Mouse (Mus musculus): ENCODE data around the gene Orc6. TPM values are rescaled to one million over a fixed set of nuclear protein-coding genes. Genes with fewer than 3 reads are reported as not detected.

Orc6 gene
- total RNA-seq (2021), result 10 to 100 TPM; 35.0 to 35.3 TPM
- long read RNA-seq, experiment 1, transcript Orc6-202 (6 exons, 1,466 nt), result minor isoform, 6 of 19 reads
- long read RNA-seq, experiment 1, transcript Orc6-201 (7 exons, 1,287 nt), result major isoform, 13 of 19 reads
- long read RNA-seq, experiment 1, partial matches to known transcripts, result 0 of 19 reads
- long read RNA-seq, experiment 1, other reads (novel, unspliced or antisense), result 0 of 19 reads
- long read RNA-seq, experiment 2, transcript Orc6-201 (7 exons, 1,287 nt), result major isoform, 23 of 35 reads
- long read RNA-seq, experiment 2, transcript Orc6-202 (6 exons, 1,466 nt), result minor isoform, 8 of 35 reads
- long read RNA-seq, experiment 2, partial matches to known transcripts, result 0 of 35 reads
- long read RNA-seq, experiment 2, other reads (novel, unspliced or antisense), result 4 of 35 reads

DNA sequence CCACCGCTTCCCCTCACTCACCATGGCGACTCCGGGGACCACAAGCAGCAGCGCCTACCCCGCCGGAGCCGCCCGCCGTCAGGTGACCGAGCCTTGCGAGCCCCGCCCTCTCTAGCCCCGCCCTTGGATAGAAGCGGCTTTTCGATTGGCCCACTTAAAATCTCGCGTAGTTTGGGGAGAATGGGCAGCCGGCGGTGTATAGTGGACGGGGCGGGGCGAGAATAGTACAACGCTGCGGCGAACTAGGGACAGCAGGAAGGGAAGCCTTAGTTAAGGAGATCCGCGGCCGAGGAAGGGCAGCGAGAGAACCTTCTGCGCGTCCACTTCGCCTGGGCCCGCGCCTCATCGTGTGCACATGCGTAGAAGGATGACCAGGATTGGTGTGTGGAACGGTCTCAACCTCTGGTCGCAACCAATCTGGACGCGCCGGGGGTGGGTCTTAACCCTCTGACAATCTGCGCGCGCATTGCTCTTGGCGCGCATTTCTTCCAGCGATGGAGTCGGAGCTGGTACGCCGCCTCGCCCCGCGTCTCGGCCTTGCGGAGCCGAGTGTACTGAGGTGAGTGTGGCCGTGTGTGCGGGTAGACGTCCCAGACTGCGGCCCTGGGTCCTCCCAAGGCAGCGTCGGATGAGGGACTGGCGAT, at the start of gene Orc6, which contains the start of gene Vps35:
TSS of gene Orc6 (plus strand) at position 199 of the 644 bp plus-strand sequence.
TSS of gene Vps35 (minus strand) at position 369 of the 644 bp plus-strand sequence.
- DNase-seq (ENCODE audit: low spot score in 2 of 2), result peak; percentile 97

DNA sequence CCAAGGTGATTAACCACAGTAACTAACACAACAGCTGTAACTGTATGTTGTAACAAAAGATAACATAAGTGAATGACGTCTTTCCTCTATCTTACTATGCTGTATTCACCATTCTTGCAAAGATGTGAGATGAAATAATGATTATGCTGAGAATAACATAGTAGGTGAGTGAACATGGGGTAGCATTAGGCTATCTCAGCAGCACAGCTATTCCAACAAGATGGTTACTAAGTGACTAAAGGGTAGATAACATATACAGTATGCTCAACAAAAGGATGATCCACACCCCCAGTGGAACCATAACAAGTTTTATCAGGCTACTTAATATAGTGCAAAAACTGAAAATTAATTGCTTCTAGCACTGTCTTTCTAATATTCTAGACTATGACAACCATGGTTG, 12.6 kb upstream of the Orc6 start:
- no peak for DNase-seq (ENCODE audit: low spot score in 2 of 2)

DNA sequence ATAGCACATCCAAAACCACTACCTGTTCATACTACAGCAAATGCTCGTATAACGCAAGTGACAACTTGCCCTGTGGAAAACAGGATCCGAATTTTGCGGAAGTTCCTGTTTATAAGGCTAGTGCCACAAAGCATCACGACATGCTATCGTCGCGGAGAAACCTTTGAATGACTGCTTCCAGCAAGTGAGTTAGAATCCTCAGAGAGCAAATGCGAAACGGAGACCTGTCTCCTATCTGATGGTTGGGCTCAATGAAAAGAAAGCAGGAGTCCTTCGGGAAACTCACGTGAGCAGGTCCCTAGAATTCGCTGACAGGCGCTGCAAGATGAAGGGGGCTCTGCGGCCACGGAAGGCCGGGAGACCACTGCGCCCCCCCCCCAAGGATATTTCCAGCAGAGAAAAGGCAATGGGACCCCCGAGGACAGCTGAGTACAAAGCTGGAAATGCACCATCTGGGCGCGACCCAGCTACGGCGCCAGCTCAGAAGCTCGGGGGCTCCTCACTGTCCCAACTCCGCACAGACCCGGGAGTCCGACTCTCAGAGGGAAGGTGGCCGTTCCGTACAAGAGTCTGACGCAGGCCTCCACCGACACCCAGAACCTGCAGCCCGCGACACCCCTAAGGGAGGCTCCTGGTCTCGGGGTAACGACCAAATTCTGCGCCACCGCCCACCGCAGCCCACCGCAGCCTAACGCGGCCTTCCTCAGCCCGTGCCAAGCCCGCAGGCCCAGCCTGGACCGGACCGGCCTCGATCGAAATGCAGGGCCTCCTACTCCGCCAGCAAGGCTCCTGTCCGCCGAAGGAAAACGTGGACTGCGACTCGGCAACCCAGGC, 615 bp upstream of the Orc6 start:
- peak; percentile 20 to 21 for DNase-seq (ENCODE audit: low spot score in 2 of 2)

DNA sequence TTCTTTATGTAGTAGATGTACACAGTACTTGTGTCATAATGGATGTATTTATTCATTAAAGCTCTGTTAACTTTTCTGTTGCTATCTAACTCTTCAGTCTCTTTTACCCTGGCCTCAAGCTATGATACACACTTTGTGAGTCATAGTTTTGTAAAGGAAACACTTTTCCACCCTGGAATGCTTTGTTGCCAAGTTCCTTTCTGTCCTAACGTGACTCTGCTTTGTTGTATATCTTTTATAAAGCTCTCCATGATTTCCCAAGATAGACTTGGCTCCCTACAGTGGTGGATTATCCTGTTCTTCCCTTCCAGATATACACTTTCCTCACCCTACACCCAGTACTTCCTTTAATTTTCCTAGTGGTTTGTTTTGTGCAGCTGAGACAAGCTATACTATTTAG, 2.5 kb downstream of the Orc6 start:
- DNase-seq (ENCODE audit: low spot score in 2 of 2), result no peak

DNA sequence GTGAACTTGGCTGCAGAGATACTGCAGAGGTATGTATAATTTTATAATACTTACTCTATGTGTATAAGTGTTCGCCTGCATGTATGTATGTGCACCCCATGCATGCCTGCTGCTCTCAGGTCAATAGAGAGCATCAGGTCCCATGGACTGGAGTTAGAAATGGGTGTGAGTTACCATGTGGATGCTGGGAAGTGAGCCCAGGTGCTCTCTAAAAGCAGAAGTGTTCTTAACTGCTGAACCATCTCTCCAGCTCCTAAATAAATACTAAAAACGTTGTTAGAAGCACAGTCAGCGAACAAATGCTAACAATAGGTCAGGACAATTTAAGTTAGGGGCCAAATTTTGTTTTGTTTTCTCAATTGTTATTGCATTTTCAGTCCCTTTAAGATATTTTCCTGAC, 3.5 kb downstream of the Orc6 start:
- no peak for DNase-seq (ENCODE audit: low spot score in 2 of 2)

DNA sequence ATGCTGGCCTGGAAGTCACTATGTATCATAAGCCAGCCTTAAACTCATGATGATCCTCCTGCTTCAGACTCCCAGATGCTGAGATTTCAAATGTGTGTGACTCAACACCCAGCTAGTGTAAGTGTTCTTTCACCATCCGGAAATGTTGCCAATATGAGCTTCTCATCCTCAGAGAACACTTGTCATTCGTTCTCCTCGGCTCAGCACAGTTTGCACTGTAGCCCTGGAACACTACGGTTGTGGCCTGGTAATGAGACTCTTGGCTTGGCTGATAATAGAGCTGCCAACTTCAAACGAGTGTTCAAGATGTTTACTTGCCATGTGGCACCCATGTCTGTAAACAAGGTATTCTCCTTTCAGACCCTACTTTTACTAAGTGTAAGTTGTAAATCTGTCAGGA, 4.1 kb downstream of the Orc6 start:
- DNase-seq (ENCODE audit: low spot score in 2 of 2), result peak in 1 of 2 experiments; percentile 47

DNA sequence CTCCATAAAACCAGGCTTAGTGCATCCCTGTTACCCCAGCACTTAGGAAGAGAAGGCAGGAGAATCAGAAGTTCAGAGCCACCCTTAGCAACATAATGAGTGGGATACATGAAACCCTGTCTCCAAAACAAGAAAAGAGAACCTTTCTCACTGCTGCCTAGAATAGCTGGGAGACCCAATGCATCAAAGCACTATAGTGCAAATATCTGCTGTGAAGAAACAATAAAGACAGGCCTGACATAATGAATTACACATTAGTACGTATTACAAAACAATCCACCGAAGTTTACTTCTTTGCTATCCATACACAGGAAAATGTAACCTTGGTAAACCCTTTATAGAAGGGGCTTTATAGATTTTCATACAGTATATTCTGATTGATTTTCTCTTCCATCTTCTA, 9.1 kb downstream of the Orc6 start:
- no peak for DNase-seq (ENCODE audit: low spot score in 2 of 2)

DNA sequence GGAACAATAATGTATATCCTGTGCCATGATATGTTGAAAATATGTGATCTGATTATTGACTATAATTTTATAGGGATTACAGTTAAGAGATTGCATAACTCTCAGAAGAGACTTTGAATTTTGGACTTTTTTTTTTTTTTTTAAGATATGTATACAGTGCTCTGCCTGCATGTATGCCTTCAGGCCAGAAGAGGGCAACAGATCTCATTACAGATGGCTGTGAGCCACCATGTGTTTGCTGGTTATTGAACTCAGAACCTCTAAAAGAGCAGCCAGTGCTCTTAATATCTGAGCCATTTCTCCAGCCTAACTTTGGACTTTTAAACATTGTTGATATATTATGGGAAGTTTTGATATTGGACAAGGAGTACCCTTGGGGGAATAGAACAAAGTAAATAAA, 12.3 kb downstream of the Orc6 start:
- peak in 1 of 2 experiments; percentile 27 for DNase-seq (ENCODE audit: low spot score in 2 of 2)

DNA sequence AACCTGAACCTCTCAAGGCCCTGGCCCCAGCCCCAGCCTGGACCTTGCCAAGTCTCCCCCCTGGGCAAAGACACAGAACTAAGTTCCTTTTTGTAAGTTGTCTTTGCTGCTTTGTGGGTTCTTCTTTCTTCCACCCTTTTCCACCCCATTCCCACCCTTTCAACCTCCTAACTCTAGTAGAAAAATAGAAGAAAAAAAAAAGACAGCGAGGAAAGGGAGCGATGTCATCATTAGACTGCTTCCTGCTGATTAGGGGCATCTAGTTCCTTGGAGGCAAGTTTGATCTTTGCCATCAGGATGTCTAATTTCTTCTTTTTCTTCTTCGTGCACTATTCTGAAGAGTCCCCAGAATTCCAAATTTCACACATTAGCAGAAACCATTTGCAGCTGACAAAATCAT, 13.6 kb downstream of the Orc6 start:
- DNase-seq (ENCODE audit: low spot score in 2 of 2), result no peak

DNA sequence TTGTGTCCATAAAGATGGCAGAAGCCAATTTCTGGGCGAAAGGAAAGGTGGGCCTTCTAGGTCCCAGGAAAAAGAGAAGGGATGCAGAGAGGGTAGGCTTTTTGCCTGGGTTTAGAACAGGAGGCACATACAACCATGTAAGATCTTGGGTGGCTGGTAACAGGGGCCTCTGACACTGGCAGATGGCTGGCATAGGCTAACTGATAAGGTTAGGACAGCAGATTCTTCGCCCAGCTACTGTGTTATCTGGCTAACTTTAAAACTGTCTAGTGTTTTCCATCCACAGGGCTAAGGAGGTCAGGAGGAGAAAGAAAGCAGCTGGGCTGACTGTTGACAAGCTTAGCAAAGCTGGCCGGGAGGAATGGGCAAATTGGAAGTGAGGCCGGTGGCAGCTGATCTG, 19.1 kb downstream of the Orc6 start:
- no peak for DNase-seq (ENCODE audit: low spot score in 2 of 2)

DNA sequence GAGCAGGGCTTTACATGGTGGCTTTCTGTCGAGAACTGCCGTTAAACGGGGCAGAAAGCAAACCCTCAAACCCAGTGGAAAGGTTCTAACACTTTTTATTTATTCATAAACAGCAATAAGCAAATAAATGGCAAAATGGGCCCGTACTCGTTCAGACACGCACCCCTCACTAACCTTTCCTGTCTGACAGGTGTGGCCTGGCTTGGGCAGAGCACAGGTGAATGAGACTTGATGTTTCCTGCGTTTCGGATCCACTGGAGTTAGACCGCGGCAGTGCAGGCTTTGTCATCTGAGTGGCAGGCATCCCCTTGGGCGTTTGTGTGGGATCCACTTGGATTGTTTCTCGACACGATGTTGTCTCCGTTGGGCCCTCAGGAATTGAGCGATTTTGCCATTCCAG, 22.5 kb downstream of the Orc6 start:
- no peak for DNase-seq (ENCODE audit: low spot score in 2 of 2)

DNA sequence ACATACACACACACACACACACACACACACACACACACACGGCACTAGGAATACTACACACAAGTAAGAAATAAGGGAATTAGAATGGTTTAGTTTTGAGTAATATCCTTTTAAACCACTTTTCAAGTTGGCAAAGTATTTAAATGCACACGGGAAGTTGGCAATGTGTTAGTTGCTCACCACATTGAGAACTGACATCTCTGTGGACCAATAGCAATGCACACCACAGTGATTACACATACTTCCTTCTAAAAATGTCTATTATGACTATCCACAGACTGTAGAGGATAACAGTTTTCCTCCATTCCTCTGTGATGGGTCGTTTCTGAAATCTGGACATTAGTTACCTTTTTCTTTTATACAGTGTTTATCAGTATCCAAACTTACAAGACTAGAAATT, 23.7 kb downstream of the Orc6 start:
- DNase-seq (ENCODE audit: low spot score in 2 of 2), result no peak

DNA sequence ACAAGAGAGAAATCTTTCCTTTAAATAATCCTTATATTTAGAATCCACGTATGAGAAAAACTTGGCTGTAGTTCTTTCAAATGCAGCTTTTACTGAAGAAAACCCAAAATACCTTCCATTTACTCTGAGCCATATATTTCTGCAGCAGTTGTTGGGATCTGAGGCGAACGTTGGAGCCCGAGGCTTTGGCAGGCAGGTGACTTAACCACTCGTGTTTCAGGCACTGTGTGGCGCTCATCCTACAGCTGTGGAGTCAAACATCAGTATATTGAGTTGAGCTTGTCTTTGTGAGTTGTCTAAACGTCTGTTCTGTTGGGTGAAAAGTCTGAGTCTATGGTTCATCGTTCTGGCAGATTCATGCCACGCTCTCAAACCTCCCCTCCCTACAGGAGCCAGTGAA, 27.6 kb downstream of the Orc6 start:
- DNase-seq (ENCODE audit: low spot score in 2 of 2), result no peak

DNA sequence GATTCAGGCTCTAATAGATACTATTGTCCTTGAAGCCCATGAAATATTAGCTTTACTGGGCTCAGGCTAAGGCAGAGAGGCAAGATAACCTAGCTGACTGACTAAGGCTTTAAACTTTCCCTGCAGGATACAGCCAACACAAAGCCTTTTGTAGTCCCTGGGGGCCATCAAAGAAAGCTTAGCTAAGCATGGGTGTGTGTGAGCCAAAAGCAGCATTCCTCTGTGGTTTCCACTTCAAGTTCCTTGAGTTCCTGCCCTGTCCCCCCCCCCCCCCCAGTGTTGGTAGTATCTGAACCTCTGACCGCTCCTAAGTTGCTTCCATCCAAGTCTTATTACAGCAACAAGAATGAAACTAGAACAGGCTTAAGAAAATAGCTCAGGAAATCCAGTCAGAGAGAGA, 30.1 kb downstream of the Orc6 start:
- no peak for DNase-seq (ENCODE audit: low spot score in 2 of 2)

DNA sequence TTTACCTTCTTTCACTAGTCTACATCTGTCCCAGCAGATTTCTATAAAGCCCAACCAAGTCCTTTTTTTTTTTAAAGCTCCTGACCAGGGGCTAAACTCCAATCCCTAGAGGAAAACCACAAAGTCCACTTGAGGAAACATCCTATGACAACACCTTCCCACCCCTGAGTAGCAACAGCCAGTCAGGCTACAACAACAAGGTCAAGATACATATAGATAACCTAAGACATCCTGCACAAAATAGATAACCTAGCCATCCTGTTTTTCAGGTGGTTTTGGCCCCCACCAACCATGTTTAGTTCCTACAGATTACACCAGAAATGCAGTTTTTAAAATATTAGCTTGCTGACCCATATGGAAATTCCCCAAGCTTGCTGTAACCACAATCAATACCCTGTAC, 35.7 kb downstream of the Orc6 start:
- DNase-seq (ENCODE audit: low spot score in 2 of 2), result no peak

DNA sequence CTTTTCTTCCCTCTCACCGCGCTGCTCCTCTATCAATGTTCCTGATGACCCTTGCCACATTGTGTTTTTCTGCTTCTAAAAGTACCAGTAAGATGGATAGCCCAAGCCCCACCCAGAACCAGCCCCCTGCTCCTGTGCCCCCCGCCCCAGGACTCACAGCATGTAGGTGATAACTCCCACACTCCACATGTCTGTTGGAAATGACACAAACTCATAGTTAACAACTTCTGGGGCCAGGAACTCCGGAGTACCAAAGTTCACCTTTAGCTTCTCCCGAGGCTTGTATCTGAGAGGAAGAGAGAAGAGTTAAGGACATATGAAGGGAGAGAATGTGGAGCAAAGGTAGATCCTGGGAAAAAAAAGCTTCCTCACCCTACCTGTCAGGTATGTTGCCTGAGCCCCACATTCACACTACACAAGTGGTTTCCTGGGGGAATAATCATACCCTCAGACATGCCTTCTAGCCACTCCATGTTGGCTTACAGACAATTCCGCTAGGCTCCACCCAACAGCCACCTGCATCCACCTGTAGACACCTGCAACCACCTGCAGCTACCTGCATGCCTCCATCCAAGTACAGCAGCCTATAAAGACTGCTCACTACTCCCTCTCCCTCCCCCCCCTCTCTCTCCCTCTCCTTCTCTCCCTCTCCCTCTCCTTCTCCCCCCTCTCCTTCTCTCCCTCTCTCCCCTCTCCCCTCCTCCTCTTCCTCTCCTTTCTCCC, 36.9 kb downstream of the Orc6 start:
- no peak for DNase-seq (ENCODE audit: low spot score in 2 of 2)

DNA sequence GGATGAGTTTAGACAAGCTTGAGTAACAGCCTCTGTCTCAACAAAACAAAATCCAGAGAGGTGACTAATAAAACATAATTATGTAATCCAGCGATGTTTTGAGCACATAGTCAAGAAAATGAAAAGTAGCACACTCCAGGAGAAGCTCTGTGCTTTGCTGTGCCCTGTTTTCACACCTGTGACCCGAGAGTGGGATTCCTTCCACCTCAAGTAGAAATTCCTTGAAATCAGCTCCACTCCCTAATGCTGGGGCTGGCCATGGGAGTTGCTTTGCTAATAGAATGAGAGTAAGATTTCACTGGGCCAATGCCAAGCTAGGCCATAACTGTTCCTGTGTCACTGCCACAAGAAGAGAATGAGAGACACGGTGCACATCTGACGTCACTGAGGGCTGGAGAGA, 38.2 kb downstream of the Orc6 start:
- DNase-seq (ENCODE audit: low spot score in 2 of 2), result no peak

DNA sequence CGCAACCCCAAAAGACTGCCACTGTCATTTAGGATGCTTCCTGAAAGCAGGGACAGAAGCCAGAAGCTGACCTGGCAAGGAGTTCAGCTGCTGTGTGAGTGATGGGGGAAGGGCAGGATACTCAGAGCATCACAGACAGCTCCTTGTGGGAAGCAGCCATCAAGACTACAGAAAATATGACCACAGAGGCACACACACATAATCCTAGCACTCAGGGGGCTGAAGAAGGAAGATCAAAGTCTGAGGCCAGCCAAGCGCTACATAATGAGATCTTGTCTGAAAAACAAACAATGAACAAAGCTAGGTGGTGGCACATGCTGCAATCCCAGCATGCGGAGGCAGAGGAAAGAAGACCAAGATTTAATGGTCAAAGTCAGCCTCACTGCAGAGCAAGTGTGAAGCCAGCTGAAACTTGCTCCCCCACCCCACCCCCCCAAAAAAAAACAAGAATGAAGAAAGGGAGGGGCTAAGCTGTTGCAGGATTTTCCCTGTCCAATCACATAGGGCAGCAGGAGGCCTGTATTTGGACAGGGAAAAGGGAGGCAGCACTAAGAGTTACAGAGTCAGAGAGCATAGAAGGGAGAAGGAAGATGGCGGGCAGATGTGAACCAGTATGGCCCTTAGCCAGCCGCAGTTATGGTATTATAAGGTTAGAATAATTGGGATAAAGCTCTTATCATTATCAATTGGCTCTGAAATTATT, 40.6 kb downstream of the Orc6 start:
- no peak for DNase-seq (ENCODE audit: low spot score in 2 of 2)

DNA sequence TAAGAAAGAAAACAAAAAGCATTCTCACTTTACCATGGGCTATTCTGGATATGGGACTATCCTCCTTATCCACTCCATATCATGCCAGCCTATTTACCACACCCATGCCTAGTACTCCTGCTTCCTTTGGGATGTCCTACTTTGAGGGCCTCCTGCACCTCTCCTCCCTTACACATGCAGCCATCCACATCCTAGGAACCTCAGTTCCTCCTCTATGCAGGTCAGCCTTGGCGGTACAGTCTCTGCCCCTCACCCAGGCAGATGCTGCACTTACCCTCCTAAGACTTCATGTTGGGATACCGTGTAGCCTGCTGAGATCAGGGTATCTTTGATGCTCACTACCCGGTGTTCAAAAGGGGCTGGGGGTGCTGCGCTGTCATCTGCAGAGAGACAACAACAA, 53.9 kb downstream of the Orc6 start:
- DNase-seq (ENCODE audit: low spot score in 2 of 2), result no peak
